Mouse (Mus musculus): ENCODE results near the gene Atp1a3.

DNA sequence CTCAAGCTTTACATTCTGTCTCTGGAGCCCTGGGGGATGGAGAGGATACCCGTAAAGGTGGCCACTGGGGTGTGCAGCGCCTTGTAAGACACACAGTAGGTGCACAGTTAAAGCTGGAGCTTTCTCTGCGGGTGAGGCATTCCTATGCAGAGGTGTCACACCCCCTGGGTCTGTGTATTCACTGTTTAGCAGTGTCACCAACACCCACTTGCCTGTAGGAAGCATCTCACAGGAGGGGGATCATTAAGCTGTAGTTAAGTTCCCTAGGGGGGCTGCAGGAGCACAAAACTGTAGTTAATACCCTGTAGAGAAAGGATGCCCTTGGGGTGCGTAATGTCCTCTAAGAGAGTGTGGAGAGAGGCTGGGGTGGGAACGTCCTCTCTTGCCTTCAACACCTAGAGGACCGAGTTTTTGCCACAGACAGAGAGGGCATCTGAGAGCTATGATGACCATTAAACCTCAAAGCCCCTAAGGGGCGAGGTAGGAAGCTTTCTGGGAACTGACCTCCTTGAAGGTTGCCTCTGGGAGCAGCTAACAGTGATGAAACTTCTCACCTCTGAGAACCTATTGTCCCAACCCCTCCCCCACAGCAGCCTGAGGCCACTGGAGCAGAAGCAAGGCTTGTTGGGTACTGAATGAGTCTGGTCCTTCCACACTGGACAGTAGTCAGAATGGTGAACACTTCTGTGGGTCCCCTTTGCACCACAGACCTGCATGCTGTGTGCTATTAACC, 58.3 kb downstream of the Atp1a3 start:
- TF ChIP-seq CTCF (IDR thresholded peaks at IDR 0.05; ENCODE audit: extremely low read depth, insufficient read depth, insufficient read length, insufficient replicate concordance) (no peak), POLR2A (IDR thresholded peaks at IDR 0.05; ENCODE audit: low read depth, low read length) (no peak)
